Mouse (Mus musculus) c-Kit-positive CD71-negative TER-119-negative erythroid progenitor cells, embryonic 14.5 days (primary cell): ENCODE data around the gene B4gat1.

Experiments used
- DNase-seq: peaks from one replicate; pipeline ENCODE4 v3.0.0-alpha.2; 2013; ENCODE audit warnings: low read depth

B4gat1 gene

GRCm38 (mm10) chr19:5032686-5033085 lies 5.9 kb upstream of the B4gat1 start:
- no peak for DNase-seq

GRCm38 (mm10) chr19:5036577-5036976 lies 2.0 kb upstream of the B4gat1 start:
- no peak for DNase-seq

GRCm38 (mm10) chr19:5037678-5038571 lies 701 bp upstream of the B4gat1 start:
- peak; percentile 50 for DNase-seq

- DNase-seq, result no peak
These were observed 882 bp downstream of the B4gat1 start for GRCm38 (mm10) chr19:5039301-5040114.

GRCm38 (mm10) chr19:5040862-5041523 lies 2.4 kb downstream of the B4gat1 start, which contains the start of gene Brms1:
TSS of gene Brms1 (plus strand) at chr19:5041354.
- DNase-seq, result peak; percentile 93

- DNase-seq, result no peak
These were observed 3.0 kb downstream of the B4gat1 start for GRCm38 (mm10) chr19:5041588-5041987.

GRCm38 (mm10) chr19:5045531-5045930 lies 6.9 kb downstream of the B4gat1 start:
- DNase-seq, result no peak

GRCm38 (mm10) chr19:5048138-5049056 lies 9.8 kb downstream of the B4gat1 start:
- DNase-seq, result no peak

- DNase-seq, result no peak
These were observed 10.7 kb downstream of the B4gat1 start for GRCm38 (mm10) chr19:5049325-5049724.

- DNase-seq, result no peak
These were observed 11.7 kb downstream of the B4gat1 start, which contains the start of gene Rin1 for GRCm38 (mm10) chr19:5050047-5050905. TSS of gene Rin1 (plus strand) at chr19:5050481.

- no peak for DNase-seq
These were observed 12.4 kb downstream of the B4gat1 start for GRCm38 (mm10) chr19:5051031-5051430.

- DNase-seq, result no peak
These were observed 12.9 kb downstream of the B4gat1 start for GRCm38 (mm10) chr19:5051515-5051914.

GRCm38 (mm10) chr19:5052166-5052822 lies 13.7 kb downstream of the B4gat1 start:
- DNase-seq, result no peak

GRCm38 (mm10) chr19:5052853-5053252 lies 14.2 kb downstream of the B4gat1 start:
- DNase-seq, result no peak

GRCm38 (mm10) chr19:5053909-5054308 lies 15.3 kb downstream of the B4gat1 start:
- DNase-seq, result no peak

- no peak for DNase-seq
These were observed 17.6 kb downstream of the B4gat1 start for GRCm38 (mm10) chr19:5056251-5056650.

GRCm38 (mm10) chr19:5057876-5058775 lies 19.5 kb downstream of the B4gat1 start:
- no peak for DNase-seq
